Mouse (Mus musculus) cerebellum, adult 2 months (tissue): ENCODE results near the gene Ankrd13b. TPM values are rescaled to one million over a fixed set of nuclear protein-coding genes. Genes with fewer than 3 reads are reported as not detected.

ENCODE experiments used
- DNase-seq, 2 experiments: peaks; one replicate each; pipeline ENCODE4 v3.0.0; 2021
- H3K27ac ChIP-seq: fragments of 200-500 bp; 2 replicates; pipeline ENCODE4 v1.5.1; 2012; ENCODE audit warnings: low read length, control low read depth, inconsistent platforms; ENCODE audit not compliant: insufficient read depth
- H3K27me3 ChIP-seq: fragments of 200-500 bp; 2 replicates; pipeline ENCODE4 v1.6.1; 2012; ENCODE audit warnings: inconsistent platforms, mild to moderate bottlenecking, low read length, moderate library complexity; ENCODE audit not compliant: control insufficient read depth, insufficient read depth
- H3K4me1 ChIP-seq: fragments of 200-500 bp; 2 replicates; pipeline ENCODE4 v1.6.1; 2011; ENCODE audit warnings: low read length; ENCODE audit not compliant: control insufficient read depth, insufficient read depth
- H3K4me3 ChIP-seq: fragments of 200-500 bp; replicated peaks from 2 replicates; pipeline ENCODE3; 2011; ENCODE audit warnings: mild to moderate bottlenecking, low read depth, low read length, control low read depth; ENCODE audit not compliant: insufficient read depth
- CTCF ChIP-seq: fragments of 200-500 bp; IDR thresholded peaks from 2 replicates; pipeline ENCODE4 v1.5.1; 2011; ENCODE audit warnings: low read depth, mild to moderate bottlenecking, control low read depth, low read length, moderate library complexity, borderline replicate concordance; ENCODE audit not compliant: insufficient read depth
- POLR2A ChIP-seq: fragments of 200-500 bp; IDR thresholded peaks from 2 replicates; pipeline ENCODE4 v1.6.1; 2011; ENCODE audit warnings: low read length, control low read depth, borderline replicate concordance; ENCODE audit not compliant: insufficient read depth
- WGBS: fragments of 180-500 bp; shearing (Covaris S2); methylation state at CpG from one replicate; pipeline ENCODE4 v1.1.7; 2018; 5-methylcytosine and 5-hydroxymethylcytosine counted together
- polyA plus RNA-seq: library from polyadenylated mRNA; depleted of rRNA; stranded (reverse); fragments of >200 nt; gene quantifications from 2 replicates; pipeline ENCODE4 v1.2.3, GENCODE M21; 2012

The Ankrd13b gene
- polyA plus RNA-seq, 1 experiment, result 106 TPM

GRCm38 (mm10) chr11:77483510-77484255 is 5.8 kb downstream of the Ankrd13b start:
- Histone ChIP-seq H3K4me1 (peaks cover 40% of the 10 kb centered on the region), H3K4me3 (no peak overlapping the region), H3K27ac (0 out of 2 replicates have a peak overlapping the region, but pooled peaks have one; percentile 29), H3K27me3 (no peaks in the 10 kb centered on the region)
- TF ChIP-seq CTCF (no peak), POLR2A (no peak)
- DNase-seq, result no peak
- 81% methylated on average over 11 of the region's 11 CpGs for WGBS

- H3K4me3 ChIP-seq, result no peak overlapping the region
- DNase-seq, result no peak
- no peaks in the 10 kb centered on the region for H3K27me3 ChIP-seq
- 41% methylated on average over 3 of the region's 3 CpGs for WGBS
- H3K4me1 ChIP-seq, result peaks cover 40% of the 10 kb centered on the region
- H3K27ac ChIP-seq, result peak overlapping the region; percentile 29; the same call in 1 of the 2 replicates
- TF ChIP-seq POLR2A (no peak), CTCF (no peak)
Observed at GRCm38 (mm10) chr11:77483043-77483442, 6.4 kb downstream of the Ankrd13b start.

GRCm38 (mm10) chr11:77476895-77477294 is 12.6 kb downstream of the Ankrd13b start:
- H3K4me1 ChIP-seq, result peaks cover 14% of the 10 kb centered on the region
- H3K4me3 ChIP-seq, result no peak overlapping the region
- TF ChIP-seq CTCF (no peak), POLR2A (no peak)
- no peak for DNase-seq
- no peak overlapping the region for H3K27ac ChIP-seq
- 90% methylated on average over 6 of the region's 6 CpGs for WGBS
- no peaks in the 10 kb centered on the region for H3K27me3 ChIP-seq

- H3K4me1 ChIP-seq, result peaks cover 11% of the 10 kb centered on the region
- no peak overlapping the region for H3K4me3 ChIP-seq
- H3K27ac ChIP-seq, result no peak overlapping the region
- no peaks in the 10 kb centered on the region for H3K27me3 ChIP-seq
- no peak for DNase-seq
- TF ChIP-seq POLR2A, result no peak
- no peak for TF ChIP-seq CTCF
- WGBS, result 46% methylated on average over 14 of the region's 14 CpGs
Observed at GRCm38 (mm10) chr11:77476216-77476615, 13.3 kb downstream of the Ankrd13b start.

GRCm38 (mm10) chr11:77472775-77473174 is 16.7 kb downstream of the Ankrd13b start:
- Histone ChIP-seq H3K27ac (no peak overlapping the region), H3K4me1 (peaks cover 11% of the 10 kb centered on the region), H3K4me3 (no peak overlapping the region), H3K27me3 (no peaks in the 10 kb centered on the region)
- 88% methylated on average over 16 of the region's 16 CpGs for WGBS
- no peak for DNase-seq
- no peak for TF ChIP-seq POLR2A

GRCm38 (mm10) chr11:77471407-77471806 is 18.1 kb downstream of the Ankrd13b start:
- H3K4me3 ChIP-seq, result no peak overlapping the region
- no peak overlapping the region for H3K27ac ChIP-seq
- DNase-seq, result no peak
- peaks cover 5% of the 10 kb centered on the region for H3K4me1 ChIP-seq
- WGBS, result 75% methylated on average over 29 of the region's 29 CpGs
- TF ChIP-seq CTCF, result no peak
- TF ChIP-seq POLR2A, result no peak
- H3K27me3 ChIP-seq, result no peaks in the 10 kb centered on the region

- no peak overlapping the region for H3K4me3 ChIP-seq
- no peaks in the 10 kb centered on the region for H3K27me3 ChIP-seq
- no peaks in the 10 kb centered on the region for H3K4me1 ChIP-seq
- no peak for DNase-seq
- no peak for TF ChIP-seq CTCF
- no peak for TF ChIP-seq POLR2A
- H3K27ac ChIP-seq, result no peak overlapping the region
- 93% methylated on average over 9 of the region's 9 CpGs for WGBS
Observed at GRCm38 (mm10) chr11:77468397-77468796, 21.1 kb downstream of the Ankrd13b start.

- 7% methylated on average over 20 of the region's 20 CpGs for WGBS
- TF ChIP-seq CTCF (peak; percentile 75), POLR2A (no peak)
- Histone ChIP-seq H3K4me1 (no peaks in the 10 kb centered on the region), H3K4me3 (no peak overlapping the region), H3K27me3 (no peaks in the 10 kb centered on the region), H3K27ac (no peak overlapping the region)
- peak; percentile 75 to 80 for DNase-seq
Observed at GRCm38 (mm10) chr11:77467784-77468183, 21.7 kb downstream of the Ankrd13b start.
